23 mouse cellular contexts compared by ENCODE assay signal in genomic region chr5:150866198-150866597, GRCm38 (mm10).
"Had no signal": no experiment of that assay in that cellular context is flagged by ENCODE, and none has a peak within 500 bp of the region (broad histone marks: within the 10 kb centered on the region; RNA-seq: fewer than 3 reads in every experiment).

No protein-coding gene starts in this region.

- H3K4me3 ChIP-seq: heart, embryonic 10.5 days; heart, embryonic 12.5 days; hindbrain, embryonic 13.5 days; hindbrain, embryonic 15.5 days; limb, embryonic 13.5 days; limb, embryonic 15.5 days; liver, embryonic 12.5 days had no signal

- H3K4me2 ChIP-seq: heart, embryonic 12.5 days; hindbrain, embryonic 13.5 days; hindbrain, embryonic 15.5 days; limb, embryonic 13.5 days; limb, embryonic 15.5 days; liver, embryonic 12.5 days had no signal

- H3K9me3 ChIP-seq: hindbrain, embryonic 15.5 days; limb, embryonic 15.5 days had no signal

- H3K27me3 ChIP-seq: heart, embryonic 12.5 days; hindbrain, embryonic 13.5 days; hindbrain, embryonic 15.5 days; limb, embryonic 13.5 days; limb, embryonic 15.5 days; liver, embryonic 12.5 days had no signal

- DNase-seq: forebrain, postnatal 0 days; gastrocnemius, postnatal 14 days; gastrocnemius, postnatal 36 days; heart, adult 18-20 months; heart, postnatal 14 days; heart, postnatal 36 days; kidney, adult 11 months; kidney, adult 8-10 months; kidney, postnatal 10 days; kidney, postnatal 25 days; kidney, postnatal 4 days; layer of hippocampus, adult 9-11 months; layer of hippocampus, postnatal 36 days; left cerebral cortex, postnatal 4 days had no signal

- ATAC-seq: forebrain, postnatal 0 days; hindbrain, postnatal 0 days; liver, embryonic 12.5 days had no signal

- H3K4me1 ChIP-seq: heart, embryonic 12.5 days; hindbrain, embryonic 13.5 days; hindbrain, embryonic 15.5 days; limb, embryonic 15.5 days had no signal

- H3K36me3 ChIP-seq: heart, embryonic 10.5 days; heart, embryonic 12.5 days; hindbrain, embryonic 13.5 days; hindbrain, embryonic 15.5 days; limb, embryonic 13.5 days; limb, embryonic 15.5 days; liver, embryonic 12.5 days had no signal

- H3K9ac ChIP-seq: forebrain, postnatal 0 days; heart, embryonic 12.5 days; hindbrain, embryonic 13.5 days; hindbrain, embryonic 15.5 days; limb, embryonic 13.5 days; limb, embryonic 15.5 days; liver, embryonic 12.5 days; liver, embryonic 14.5 days had no signal

- H3K27ac ChIP-seq: heart, embryonic 10.5 days; hindbrain, embryonic 13.5 days; hindbrain, embryonic 15.5 days; hindbrain, postnatal 0 days; limb, embryonic 13.5 days; limb, embryonic 15.5 days; liver, embryonic 12.5 days; liver, embryonic 14.5 days had no signal
